Mouse (Mus musculus) adrenal gland, postnatal 36 days (tissue): ENCODE results near the gene Sgo1. TPM values are rescaled to one million over a fixed set of nuclear protein-coding genes. Genes with fewer than 3 reads are reported as not detected.
"Not testable (repeated sequence)": the region's sequence is repeated elsewhere in the genome, so short reads cannot be mapped to it uniquely, and the experiment has no call there.

ENCODE experiments used
- DNase-seq, 2 experiments: peaks; one replicate each; pipeline ENCODE4 v3.0.0; 2021; ENCODE audit warnings: mixed read lengths in 1 of 2
- long read RNA-seq, 2 experiments: library from polyadenylated mRNA; stranded (forward); transcript quantifications; one replicate each; pipeline ENCODE4 v2.0.0; 2021; ENCODE audit warnings: borderline sequencing depth in 2 of 2
- total RNA-seq, 2 experiments: library from RNA; stranded (reverse); gene quantifications; 2 replicates each; pipeline ENCODE4 v1.2.3; 2021

The Sgo1 gene
- 1 to 10 TPM; 1.2 to 1.4 TPM for total RNA-seq
- long read RNA-seq, experiment 1, partial matches to known transcripts: 0 of 4 reads
- long read RNA-seq, experiment 1, other reads (novel, unspliced or antisense): 0 of 4 reads
- long read RNA-seq, experiment 2: 0 reads

GRCm38 (mm10) chr17:53688877-53689802 lies at the start of gene Sgo1:
Gene Sgo1, minus strand, starts transcription at chr17:53689333.
- DNase-seq: peak; percentile 98

- DNase-seq: not testable (repeated sequence)
Observed at GRCm38 (mm10) chr17:53718916-53719315, 29.8 kb upstream of the Sgo1 start.

- DNase-seq: no peak
Observed at GRCm38 (mm10) chr17:53718474-53718873, 29.3 kb upstream of the Sgo1 start.

- DNase-seq: not testable (repeated sequence)
Observed at GRCm38 (mm10) chr17:53715161-53715560, 26.0 kb upstream of the Sgo1 start.

- DNase-seq: no peak
Observed at GRCm38 (mm10) chr17:53714453-53714852, 25.3 kb upstream of the Sgo1 start.

- not testable (repeated sequence) for DNase-seq
Observed at GRCm38 (mm10) chr17:53697521-53697920, 8.4 kb upstream of the Sgo1 start.

GRCm38 (mm10) chr17:53694039-53694438 lies 4.9 kb upstream of the Sgo1 start:
- peak; percentile 14 to 59 for DNase-seq

GRCm38 (mm10) chr17:53689946-53690345 lies 813 bp upstream of the Sgo1 start:
- peak; percentile 2 to 12 for DNase-seq

- no peak for DNase-seq
Observed at GRCm38 (mm10) chr17:53688321-53688720, 812 bp downstream of the Sgo1 start.

- DNase-seq: peak; percentile 5 to 8
Observed at GRCm38 (mm10) chr17:53678716-53679115, 10.4 kb downstream of the Sgo1 start.

GRCm38 (mm10) chr17:53670453-53670852 lies 18.7 kb downstream of the Sgo1 start:
- no peak for DNase-seq

GRCm38 (mm10) chr17:53664703-53665382 lies 24.3 kb downstream of the Sgo1 start:
- DNase-seq: no peak

- no peak for DNase-seq
Observed at GRCm38 (mm10) chr17:53664267-53664666, 24.9 kb downstream of the Sgo1 start.

GRCm38 (mm10) chr17:53661056-53661840 lies 27.9 kb downstream of the Sgo1 start:
- no peak for DNase-seq

- DNase-seq: peak; percentile 27 to 44
Observed at GRCm38 (mm10) chr17:53659738-53660137, 29.4 kb downstream of the Sgo1 start.

- DNase-seq: no peak
Observed at GRCm38 (mm10) chr17:53659230-53659629, 29.9 kb downstream of the Sgo1 start.

- DNase-seq: no peak
Observed at GRCm38 (mm10) chr17:53658668-53659067, 30.5 kb downstream of the Sgo1 start.

- peak; percentile 7 to 49 for DNase-seq
Observed at GRCm38 (mm10) chr17:53657391-53657790, 31.7 kb downstream of the Sgo1 start.

- DNase-seq: no peak
Observed at GRCm38 (mm10) chr17:53656369-53656860, 32.7 kb downstream of the Sgo1 start.

- no peak for DNase-seq
Observed at GRCm38 (mm10) chr17:53655959-53656358, 33.2 kb downstream of the Sgo1 start.

GRCm38 (mm10) chr17:53655081-53655480 lies 34.1 kb downstream of the Sgo1 start:
- peak; percentile 4 to 34 for DNase-seq

- no peak for DNase-seq
Observed at GRCm38 (mm10) chr17:53654596-53654995, 34.5 kb downstream of the Sgo1 start.
